Mouse (Mus musculus): ENCODE measurements around the gene Anapc2.

Gene Anapc2

DNA sequence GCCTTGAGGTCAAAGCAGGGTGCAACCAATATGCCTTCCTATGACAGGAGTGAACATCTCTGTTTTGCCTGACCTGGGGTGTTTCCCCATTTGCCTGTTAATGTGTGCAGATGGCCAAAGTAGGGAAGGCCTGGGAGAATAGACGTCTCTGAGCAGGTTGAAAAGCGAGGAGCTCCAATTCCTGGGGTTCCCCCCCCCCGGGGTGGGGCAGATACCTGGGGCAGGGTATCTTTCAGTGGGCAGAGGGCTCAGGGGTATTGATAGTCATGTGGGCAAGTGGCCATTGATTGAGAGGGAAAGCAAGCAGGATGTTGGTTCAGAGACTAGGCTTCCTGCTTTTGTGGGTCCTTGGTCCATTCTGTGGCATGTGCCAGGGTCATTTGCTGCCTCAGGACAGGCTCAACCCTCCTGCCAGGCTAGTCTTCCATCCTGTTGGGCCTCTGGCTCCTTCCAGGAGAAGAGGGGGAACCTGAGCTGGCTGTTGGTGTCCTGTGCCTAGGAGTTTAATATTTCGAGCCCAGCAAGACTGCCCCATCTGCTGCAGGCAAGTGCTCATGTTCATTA, 4.5 kb upstream of the Anapc2 start:
- no peak for DNase-seq (ENCODE audit: low spot score)

DNA sequence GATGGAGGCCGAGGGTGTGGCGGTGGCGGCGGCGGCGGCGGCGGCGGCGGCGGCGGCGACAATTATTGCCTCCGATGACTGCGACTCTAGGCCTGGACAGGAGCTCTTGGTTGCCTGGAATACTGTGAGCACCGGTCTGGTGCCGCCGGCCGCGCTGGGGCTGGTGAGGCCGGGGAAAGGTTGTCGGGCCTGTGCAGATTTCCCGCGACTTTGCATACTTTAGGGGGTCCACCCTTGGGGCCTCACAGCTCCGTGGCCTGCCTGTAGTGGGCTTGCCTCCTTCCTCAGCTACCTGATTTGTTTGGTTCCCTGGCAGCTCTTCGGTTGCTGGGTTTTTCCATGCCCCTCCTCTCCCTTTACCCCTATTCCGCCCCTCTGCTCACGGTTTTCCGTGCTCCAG, 237 bp downstream of the Anapc2 start:
- DNase-seq (ENCODE audit: low spot score), result no peak

DNA sequence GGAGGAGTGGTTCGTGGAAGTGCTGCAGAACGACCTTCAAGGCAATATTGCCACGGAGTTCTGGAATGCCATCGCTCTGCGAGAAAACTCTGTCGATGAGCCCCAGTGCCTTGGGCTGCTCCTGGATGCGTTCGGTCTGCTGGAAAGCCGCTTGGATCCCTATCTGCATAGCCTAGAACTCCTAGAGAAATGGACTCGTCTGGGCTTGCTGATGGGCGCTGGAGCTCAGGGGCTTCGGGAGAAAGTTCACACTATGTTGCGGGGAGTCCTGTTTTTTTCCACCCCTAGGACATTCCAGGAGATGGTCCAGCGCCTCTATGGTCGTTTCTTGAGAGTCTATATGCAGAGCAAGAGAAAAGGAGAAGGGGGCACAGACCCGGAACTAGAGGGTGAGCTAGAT, 732 bp downstream of the Anapc2 start:
- DNase-seq (ENCODE audit: low spot score), result no peak

DNA sequence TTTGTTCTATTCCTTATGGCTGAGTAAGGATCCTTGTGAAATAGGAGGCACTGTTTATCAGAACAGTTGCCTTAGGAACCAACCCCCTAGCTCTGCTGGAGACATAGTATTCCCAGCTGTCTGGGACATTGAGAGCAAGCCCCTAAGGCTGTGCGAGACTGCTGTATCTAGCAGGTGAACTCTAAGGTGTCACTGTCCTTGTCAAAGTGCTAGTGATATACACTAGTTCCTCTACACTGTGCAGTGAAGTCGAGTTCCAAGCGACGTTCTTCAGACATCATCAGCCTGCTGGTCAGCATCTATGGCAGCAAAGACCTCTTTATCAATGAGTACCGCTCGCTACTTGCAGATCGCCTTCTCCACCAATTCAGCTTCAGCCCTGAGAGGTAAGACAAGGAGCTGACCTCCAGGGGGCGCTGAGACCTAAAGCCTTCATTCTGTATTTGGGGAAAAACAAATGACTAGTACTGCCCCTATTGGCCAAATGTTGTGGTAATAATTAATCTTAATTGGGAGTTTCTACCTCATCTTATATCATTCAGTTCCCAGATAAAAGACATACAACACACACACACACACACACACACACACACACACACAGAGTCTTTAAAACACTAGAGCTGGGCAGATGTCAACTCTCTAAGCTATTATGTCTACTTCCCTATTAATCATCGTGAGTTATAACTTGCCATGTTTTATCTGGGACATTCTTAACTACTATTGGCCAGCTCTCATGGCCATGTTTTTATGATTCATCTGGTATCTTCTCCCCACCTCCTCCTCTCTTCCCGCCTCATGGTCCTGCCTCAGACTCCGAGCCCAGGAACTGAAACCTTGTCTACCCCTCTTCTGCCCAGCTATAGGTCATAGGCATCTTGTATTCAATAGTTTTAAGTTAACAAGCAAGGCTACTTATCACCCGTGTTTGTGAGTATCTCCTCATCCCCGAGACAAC, 6.9 kb downstream of the Anapc2 start:
- peak; percentile 86 for DNase-seq (ENCODE audit: low spot score)

DNA sequence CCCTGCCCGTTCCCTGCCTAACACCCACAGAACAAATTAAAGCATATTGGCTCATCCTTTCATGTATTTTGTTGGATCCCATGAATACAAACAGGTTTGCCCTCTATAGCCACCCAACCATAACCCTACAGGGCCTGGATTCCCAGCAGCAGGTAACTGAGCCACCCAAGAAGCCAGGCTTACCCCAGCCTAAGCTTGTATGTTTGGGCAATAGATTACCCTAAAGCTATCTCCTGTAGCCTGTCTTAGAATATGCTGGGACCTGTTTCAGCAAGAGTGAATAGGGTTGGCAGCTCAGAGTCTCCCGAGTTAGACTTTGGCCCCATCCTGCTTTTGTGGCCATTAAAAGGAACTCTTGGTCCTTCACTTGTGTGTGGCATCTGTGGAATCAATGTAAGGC, 13.3 kb downstream of the Anapc2 start:
- no peak for DNase-seq (ENCODE audit: low spot score)

DNA sequence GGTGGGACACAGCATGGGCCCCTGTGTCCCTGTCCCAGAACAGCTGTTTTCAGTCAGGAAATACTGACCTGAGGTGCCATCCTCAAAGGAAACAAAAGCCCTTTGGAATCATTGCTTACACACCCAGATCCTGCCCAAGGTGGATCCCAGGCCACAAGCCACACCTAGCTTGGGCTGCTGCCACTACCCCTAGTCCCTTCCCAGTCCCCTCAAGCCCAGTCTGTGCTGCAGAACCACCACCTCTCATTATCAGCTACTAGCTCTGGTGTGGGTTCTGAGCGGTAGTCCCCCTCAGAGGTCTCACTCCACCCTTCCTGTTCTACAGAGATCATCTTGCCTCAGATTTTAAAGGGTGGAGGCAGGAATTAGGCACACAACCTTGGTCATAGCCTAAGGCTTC, 14.0 kb downstream of the Anapc2 start:
- no peak for DNase-seq (ENCODE audit: low spot score)

DNA sequence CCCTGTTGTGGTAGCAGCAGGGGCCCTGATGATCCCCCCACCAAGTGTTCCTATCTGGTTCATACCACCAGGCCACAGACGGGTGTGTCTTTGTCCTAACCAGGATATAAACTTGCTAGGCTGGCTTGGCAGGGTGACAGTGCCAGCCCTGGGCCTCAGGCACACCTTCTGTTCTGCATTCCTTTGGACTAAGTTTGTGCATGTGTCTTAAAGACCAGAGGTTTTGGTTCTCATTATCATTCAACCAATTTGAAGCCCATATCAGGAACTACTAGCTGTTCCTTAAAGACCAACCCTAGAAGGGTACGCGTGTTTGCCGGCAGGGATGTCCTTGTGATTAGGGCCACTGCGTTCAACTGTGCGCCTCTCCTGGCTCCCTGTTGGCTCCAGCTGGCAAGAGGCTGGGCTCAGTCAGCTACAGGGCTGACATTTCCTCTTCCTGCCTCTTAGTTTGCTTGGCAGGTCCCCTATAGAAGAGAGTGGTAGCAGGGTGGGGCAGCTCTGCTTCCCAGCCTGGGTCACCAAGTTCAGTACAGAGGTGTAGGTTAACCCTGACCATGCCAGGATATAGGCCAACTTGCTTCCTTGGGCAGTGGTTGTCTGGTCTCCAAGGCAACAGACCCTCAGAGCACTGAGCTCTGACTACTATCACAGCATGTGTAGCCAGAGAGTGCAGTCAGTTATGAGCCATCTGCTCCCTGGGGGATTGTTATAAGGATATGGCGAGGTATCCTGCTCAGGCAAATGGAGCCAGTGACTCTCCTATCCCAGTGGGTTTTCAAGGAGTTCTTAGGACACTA, 14.8 kb downstream of the Anapc2 start:
- no peak for DNase-seq (ENCODE audit: low spot score)

DNA sequence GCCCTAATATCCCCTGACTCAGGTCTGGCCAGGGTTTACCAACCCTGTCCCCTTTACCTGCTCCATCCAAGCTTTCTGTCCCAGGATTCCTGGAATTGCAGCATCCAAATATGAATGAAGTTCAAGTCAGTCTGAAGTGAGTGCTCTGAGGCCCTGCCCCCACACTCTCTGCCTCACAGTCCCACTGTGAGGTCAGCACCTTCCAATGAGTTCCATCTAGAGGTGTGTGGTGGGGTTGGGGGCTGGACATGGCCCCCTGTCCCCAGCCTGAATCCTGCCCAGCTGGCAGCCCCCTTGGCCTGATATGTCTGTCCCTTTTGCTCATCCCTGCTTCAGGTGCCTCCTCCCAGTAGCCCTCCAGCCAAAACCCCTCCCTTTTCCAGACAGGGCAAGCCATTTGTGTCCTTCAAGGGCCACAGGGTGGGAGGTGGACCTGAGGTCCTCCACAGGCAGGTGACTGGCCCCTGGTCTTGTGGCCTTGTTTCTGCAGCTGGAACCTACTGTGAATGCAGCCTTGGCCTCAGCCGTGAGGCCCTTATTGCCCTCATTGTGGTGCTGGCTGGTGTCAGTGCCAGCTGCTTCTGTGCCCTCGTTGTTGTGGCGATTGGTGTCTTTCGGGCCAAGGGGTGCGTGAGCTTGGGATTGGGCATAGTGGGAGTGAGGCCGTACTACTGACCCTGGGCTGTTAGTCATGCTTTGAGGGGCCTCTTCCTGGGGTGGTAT, 15.8 kb downstream of the Anapc2 start, which contains the start of gene Tmem210:
TSS of gene Tmem210 (plus strand) at position 219 of the 723 bp plus-strand sequence.
- DNase-seq (ENCODE audit: low spot score), result no peak

DNA sequence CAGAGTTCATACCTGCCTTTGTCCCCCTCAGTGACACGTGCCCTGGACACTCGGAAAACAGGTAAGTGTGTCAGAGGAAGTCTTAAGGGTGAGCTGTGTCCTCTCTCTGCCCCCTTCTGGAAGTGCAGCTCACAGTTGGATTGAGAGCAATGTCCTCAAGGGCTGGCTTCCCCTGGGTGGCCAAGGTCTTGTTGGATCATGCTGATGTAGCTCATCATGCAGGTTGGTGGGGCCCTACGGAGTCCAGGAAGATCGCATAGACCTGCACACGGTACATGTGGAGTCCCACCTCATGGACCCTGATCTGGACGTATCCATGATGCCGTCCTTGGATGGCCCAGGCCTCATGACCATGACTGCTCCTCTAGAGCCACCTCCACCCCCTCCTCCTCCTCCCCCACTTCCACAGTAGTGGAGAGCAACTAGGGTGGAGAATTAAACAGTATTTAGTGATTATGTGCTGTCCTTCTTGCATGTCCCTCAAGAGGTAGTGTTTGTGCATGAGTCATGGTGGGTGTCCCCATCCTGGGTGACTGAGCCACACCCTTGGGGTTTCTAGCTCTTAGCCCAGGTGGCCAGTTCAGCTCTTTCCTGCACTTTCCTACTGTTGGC, 16.6 kb downstream of the Anapc2 start:
- DNase-seq (ENCODE audit: low spot score), result no peak

DNA sequence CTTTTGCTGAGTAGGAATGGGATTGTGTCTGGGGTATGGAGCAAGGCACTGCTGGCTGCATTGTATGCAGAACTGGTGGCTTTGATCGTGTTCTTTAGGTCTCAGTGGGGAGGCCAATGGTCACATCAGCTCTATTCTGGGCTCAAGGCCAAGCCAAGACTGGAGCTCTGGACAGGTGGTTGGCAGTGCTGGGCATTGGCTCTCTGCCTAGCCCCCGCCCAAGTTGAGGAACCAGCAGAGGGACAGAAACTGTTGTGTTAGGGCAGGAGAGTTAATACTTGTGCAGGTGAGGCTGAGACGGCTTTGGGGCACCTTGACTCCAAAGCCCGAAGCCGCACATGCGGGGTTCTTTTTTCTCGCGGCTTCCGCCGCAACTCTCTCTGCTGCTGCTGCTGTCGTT, 17.4 kb downstream of the Anapc2 start, which contains the start of gene Lrrc26:
TSS of gene Lrrc26 (plus strand) at position 265 of the 400 bp plus-strand sequence.
- DNase-seq (ENCODE audit: low spot score), result no peak

DNA sequence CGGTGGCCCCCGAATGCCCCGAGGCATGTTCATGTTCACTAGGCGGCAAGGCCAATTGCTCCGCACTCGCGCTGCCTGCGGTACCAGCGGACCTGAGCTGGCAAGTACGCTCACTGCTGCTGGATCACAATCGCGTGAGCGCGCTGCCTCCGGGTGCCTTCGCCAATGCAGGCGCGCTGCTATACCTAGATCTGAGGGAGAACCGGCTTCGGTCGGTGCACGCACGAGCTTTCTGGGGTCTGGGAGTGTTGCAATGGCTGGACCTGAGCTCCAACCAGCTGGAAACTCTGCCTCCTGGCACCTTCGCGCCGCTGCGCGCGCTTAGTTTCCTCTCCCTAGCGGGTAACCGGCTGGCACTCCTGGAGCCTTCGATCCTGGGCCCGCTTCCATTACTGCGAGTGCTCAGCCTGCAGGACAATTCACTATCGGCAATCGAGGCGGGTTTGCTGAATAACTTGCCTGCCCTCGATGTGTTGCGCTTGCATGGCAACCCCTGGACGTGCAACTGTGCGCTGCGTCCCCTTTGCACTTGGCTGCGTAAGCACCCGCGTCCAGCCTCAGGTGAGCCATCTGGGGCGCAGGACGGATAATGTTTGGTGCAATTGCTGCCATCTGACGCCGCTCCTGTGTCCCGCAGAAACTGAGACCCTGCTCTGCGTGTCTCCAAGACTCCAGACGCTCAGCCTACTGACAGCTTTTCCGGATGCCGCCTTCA, 18.0 kb downstream of the Anapc2 start:
- DNase-seq (ENCODE audit: low spot score), result no peak

DNA sequence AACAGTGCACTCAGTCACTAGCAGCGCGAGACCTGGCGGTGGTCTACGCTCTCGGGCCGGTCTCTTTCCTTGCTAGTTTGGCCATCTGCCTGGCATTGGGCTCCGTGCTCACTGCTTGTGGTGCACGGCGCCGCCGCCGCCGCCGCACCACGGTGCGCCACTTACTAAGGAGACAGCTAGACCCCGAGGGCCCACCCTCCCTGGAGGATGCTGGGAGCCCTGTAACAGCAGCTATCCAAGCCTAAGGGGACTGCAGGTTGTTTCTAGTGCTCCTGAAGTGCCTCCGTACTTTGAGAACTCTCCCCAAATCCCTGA, 18.5 kb downstream of the Anapc2 start:
- no peak for DNase-seq (ENCODE audit: low spot score)

DNA sequence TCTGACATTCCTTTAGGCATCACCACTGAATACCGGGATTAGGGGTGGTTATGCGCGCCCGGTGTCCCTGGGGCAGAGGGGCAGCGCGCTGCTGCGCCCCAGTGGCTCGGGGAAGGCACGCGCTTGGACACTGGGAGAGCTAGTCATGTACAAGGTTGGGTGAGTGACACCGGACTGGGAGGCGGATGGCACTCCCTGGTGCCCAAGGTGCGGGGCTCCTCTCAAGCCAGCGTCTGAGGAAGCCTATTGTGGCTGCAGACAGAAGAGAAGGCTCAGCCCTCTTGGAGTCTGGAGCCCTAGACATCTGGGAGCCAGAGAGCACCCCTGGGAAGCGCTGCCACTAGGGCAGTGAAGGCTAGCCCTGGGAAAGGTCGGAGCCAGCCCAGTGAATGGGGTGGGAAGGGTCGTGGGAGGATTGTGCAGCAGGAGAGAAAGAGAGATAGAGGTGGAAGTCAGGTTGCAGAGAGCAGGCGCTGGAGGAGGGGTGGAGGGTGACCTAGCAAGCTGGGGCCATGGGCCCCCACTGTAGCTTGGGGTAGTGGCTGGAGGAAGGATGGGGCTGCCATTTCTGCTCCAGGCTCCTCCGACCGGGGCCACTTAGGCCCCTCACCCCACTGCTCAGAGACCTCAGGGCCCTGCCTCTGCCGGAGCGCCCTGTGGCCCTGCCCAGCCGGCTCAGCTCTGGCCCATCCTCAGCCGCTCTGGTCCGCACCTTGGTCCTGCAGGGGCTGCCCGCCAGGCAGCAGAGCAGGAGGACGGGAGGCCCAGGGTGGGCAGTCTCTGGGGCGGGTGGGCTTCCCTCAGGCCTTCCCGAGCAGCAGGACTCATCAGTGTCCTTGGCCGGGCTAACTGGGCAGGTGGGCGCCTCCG, 19.1 kb downstream of the Anapc2 start:
- no peak for DNase-seq (ENCODE audit: low spot score)

DNA sequence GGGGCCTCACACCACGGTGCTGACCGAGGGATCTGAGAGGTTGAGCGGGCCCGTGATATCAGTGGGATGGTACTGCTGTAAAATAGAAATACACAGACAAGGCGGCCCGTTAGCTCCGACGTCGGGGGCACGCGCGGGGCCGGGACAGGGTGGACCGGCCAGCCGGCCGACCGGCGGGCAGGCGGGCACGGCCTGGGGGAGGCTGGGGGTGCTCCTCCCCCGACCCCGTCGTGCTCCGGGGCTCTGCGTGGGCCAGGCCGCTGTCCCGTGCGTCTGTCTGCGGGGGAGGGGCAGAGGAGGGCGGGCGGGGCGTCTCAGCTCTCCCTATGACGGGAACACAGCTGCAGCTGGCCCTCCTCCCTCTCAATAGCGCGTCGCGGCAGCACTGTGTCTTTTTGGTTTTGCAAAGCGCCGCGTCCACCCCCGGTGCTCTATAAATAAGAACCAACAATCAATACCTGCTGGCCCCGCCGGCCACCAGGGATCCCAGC, 19.8 kb downstream of the Anapc2 start:
- no peak for DNase-seq (ENCODE audit: low spot score)

DNA sequence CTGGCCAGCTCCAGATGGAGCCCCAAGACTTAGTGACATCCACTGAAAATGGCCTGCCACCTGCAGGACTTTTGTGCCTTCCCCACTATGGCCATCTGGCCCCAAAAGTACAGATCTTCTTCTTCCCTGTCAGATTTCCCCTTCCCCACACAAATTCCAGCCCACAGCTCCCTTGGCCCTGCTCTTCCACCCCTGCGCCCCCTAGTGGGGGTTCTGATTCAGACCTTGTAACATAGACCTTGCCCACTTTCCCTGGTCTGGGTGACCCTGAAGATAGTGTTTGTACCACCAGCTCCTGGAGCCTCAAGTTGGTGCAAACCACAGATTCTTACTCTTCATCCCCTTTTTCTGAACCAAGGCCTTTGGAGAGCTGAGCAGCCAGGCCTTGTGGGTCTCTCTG, 20.6 kb downstream of the Anapc2 start:
- peak; percentile 60 for DNase-seq (ENCODE audit: low spot score)

DNA sequence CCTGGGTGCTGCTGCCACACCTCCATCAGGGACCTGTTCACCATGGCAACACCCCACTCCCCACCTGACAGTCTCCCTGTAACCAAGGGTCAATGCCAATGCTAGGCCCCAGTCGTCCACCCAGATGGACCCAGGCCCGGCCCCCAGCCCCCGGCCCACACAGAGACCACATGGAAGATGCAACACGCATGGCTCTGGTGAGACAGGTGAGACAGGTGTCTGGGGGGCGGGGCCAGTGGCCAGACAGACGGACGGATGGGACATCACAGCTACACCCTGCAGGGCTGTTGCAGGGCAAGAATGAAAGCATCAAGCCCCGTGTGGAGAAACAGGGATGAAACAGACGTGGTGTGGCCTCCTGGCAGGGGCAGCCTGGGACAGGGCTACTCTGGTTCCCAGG, 21.4 kb downstream of the Anapc2 start:
- no peak for DNase-seq (ENCODE audit: low spot score)

DNA sequence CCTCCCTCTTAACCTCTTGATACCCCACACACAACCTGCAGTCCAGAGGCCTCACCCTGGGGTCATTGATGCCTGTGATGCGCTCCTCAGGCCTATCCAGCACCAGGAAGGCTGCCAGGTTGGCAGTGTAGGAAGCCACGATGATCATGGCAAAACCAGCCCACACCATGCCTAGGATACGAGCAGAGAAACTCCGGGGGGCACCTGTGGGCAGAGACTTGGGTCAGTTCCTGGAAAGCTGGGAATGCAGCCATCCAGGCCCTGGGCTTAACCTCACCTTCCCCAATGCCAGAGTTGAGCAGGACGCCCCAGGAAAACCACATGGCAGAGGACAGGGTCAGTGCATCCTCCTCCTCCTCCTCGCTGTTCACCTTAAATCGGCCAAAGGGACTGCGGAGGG, 24.8 kb downstream of the Anapc2 start:
- no peak for DNase-seq (ENCODE audit: low spot score)

DNA sequence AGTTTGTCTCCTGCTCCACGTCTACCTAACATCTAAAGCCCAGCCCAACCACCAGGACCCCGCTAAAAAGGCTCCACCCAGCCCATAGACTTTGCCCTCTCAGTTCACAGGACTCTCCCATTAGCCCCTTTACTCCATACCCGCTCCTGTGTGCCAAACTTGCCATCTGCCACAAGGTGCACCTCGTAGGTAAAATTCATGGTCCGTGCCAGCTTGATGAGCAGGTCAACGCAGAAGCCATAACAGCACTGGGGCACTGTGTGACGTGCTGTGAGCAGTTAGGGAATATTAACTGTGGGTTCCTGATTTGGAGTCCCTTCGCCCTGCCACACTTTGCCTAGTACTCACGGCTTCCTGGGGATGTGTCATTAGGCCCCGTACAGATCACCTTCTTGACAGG, 25.8 kb downstream of the Anapc2 start:
- no peak for DNase-seq (ENCODE audit: low spot score)

DNA sequence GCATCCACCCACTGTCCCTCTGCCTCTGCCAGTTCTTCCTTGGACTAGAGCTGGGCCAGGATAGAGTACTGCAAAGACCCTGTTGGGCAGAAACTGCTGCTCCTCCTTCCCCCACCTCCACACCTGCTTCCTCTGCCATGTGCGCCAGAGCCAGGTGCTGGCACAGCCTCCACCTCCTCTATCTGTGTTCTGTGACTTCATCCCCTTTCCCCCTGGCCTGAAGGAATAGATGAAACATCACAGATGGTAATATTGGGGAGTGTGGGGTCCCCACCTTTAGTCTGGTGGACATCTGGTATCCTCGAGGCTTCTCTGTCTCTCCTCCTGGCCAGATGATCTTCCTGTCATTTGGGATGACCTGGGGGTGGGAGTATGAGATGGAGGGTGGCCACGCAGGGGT, 31.2 kb downstream of the Anapc2 start:
- no peak for DNase-seq (ENCODE audit: low spot score)

Data from c-Kit-positive CD71-positive TER-119-positive erythroid progenitor cells, embryonic 14.5 days (primary cell).